Mouse (Mus musculus): ENCODE data around the gene Serpinb3a. TPM values are rescaled to one million over a fixed set of nuclear protein-coding genes. Genes with fewer than 3 reads are reported as not detected.
"Not testable (repeated sequence)": the region's sequence is repeated elsewhere in the genome, so short reads cannot be mapped to it uniquely, and the experiment has no call there.

Serpinb3a gene
- total RNA-seq (2021) (not detected), polyA plus RNA-seq (2012; rRNA removed) (not detected in 2 replicates)
- long read RNA-seq, result 0 reads

DNA sequence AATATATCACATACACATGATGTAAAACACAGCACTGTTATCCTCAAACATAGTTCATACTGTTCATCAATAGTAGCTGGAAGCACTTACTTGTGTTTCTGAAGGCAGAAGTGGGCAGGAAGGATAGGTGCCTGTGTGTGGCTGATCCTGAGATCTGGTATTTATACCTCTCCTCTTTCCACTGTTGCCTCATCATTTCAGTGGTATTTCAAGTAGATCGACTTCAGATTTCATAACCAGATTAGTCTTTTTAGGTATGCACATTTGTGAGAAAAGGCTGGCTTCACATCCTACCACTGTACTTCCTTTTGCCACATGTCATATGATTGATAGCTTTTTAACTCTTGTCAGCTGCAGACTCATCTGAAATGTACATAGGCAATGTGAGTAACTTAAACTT is at the start of gene Serpinb3a:
Serpinb3a (minus strand) TSS at position 101 of the 400 bp plus-strand sequence.
- DNase-seq, result no peak

DNA sequence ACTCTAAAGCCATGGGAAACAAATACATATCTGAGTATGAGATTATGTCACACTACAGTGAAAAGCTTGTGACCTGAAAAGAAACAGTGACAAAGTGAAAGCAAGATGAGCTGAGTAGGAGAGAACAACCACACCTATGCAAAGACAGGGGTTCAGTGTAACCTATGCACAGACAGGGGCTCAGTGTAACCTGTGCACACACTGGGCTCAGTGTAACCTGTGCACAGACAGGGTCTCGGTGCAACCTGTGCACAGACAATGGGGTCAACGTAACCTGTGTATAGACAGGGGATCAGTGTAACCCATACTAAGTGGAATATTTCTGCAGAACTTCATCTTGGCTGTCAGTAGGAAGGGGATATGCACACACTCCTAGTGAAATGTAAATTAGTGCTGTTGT is 46.3 kb upstream of the Serpinb3a start:
- DNase-seq, result no peak

DNA sequence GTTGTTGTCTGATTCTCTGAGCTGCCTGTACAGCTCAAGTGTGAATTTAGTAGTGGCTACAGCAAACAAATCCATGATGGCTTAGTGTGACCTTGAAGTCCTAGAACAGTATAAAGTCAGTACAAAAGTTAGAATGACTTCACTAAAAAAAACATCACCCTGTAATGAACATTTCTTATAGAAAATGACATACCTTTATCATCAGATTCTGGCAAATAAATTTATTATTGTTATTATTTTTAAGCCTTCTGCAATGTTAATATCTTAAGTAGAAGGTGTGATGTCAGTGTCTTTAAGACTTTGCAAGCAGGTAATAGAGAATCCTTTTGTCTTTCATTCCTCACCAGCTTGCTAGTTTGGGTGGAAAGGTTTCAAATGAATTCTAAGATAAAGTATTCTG is 31.3 kb upstream of the Serpinb3a start, which contains the start of gene Serpinb3d:
Serpinb3d (minus strand) TSS at position 101 of the 400 bp plus-strand sequence.
- DNase-seq, result no peak

DNA sequence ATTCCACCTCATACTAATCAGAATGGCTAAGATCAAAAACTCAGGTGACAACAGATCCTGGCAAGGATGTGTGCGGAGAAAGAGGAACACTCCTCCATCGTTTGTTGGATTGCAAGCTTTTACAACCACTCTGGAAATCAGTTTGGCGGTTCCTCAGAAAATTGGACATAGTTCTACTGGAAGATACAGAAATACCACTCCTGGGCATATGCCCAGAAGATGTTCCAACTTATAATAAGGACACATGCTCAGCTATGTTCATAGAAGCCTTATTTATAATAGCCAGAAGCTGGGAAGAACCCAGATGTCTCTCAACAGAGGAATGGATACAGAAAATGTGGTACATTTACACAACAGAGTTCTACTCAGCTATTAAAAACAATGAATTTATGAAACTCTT is 17.9 kb downstream of the Serpinb3a start:
- DNase-seq, result not testable (repeated sequence)

DNA sequence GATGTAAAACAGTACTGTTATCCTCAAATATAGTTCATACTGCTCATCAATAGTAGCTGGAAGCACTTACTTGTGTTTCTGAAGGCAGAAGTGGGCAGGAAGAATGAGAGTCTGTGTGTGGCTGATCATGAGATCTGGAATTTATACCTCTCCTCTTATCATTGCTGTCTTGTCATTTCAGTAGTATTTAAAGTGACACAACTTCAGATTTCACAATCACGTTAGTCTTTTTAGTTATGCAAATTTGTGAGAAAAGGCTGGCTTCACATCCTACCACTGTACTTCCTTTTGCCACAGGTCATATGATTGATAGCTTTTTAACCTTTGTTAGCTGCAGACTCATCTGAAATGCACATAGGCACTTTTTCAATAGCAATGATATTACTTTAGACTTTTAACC is 26.2 kb downstream of the Serpinb3a start:
- DNase-seq, result no peak

DNA sequence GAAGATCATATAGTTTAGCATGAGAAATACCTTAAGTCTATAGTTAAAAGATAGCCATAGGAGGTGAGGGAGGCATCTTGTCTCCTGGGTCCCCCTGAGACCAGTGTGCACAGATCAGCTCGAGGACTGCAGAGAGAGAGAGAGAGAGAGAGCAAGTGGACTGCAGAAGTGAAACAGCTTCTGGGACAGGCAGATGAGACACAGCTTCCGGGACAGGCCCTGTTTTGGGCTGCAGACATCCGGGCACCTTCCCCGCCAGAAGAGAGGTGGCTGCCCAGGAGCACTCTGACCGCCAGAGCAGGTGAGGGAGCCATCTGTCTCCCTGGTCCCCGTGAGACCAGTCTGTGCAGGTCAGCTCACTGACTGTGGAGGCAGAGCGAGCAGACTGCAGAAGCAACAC is 36.9 kb downstream of the Serpinb3a start:
- no peak for DNase-seq

DNA sequence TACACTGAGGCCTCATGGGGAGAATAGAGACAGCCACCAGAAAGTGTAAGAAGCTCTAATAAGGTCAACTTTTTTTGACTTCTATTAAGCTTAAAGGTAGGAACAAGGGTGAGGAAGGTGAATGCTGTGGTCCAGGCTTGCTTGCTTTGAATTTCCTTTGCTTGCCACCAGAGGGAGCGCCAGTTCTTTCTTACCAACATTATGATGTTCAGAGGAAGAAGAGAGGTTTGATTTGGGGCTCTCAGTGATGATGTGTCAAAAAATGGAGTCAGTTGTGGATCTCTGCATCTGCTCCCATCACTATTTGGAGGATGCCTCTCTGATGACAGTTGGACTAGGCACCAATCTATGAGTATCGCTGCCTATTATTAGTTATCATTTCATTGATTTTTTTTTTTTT is 37.6 kb downstream of the Serpinb3a start:
- peak; percentile 5 for DNase-seq

DNA sequence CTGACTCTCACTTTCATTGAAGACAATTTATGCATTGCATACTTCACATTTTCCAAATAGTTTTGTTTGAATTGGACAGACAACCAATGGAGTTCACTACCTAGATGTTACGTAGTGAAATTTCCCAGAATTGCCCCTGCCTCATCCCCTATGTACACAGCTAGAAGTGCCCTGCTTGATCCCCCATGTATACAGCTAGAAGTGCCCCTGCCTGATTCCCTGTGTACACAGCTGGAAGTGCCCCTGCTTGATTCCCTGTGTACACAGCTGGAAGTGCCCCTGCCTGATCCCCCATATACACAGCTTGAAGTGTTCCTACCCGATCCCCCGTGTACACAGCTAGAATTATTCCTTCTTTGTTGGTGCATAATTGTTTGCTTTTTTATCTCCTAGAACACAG is 45.8 kb downstream of the Serpinb3a start:
- no peak for DNase-seq

DNA sequence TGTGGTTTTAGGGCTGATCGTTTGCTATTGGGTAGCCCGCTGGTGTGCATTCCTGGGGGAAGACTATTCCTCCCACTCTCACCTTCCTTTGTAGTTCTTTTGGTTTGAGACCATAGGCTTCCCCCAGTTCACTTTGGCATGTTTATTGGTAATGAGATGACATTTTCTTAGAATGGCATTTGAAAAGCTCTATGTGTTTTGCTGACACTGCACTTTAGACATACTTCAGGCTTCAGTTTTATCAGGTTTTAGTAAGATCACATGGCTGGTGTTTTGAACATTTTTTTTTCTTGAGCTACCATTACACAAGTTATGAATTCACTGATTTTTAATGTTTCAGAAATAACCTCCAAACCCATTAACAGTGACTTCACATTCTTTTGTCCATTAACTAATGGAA is 50.3 kb downstream of the Serpinb3a start:
- no peak for DNase-seq

DNA sequence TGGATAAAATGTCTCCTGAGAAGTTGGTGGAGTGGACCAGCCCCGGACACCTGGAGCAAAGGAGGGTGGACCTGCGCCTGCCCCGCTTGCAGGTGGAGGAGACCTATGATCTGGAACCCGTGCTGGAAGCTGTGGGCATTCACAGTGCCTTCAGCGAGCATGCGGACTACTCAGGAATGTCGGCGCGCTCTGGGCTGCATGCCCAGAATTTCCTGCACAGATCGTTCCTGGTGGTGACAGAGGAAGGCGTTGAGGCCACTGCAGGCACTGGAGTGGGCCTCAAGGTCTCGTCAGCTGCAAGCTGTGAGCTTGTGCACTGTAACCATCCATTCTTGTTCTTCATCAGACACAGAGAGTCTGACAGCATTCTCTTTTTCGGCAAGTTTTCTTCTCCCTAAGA is 51.7 kb downstream of the Serpinb3a start:
- peak; percentile 53 for DNase-seq

Other genes starting within 250 kb of the Serpinb3a start
- not detected for gene Serpinb5, start 191.1 kb downstream of the Serpinb3a start, total RNA-seq (2021)
- not detected in 2 replicates for gene Serpinb5, start 191.1 kb downstream of the Serpinb3a start, polyA plus RNA-seq (2012; rRNA removed)
- not detected for gene Serpinb12, start 117.9 kb downstream of the Serpinb3a start, total RNA-seq (2021)
- not detected in 2 replicates for gene Serpinb12, start 117.9 kb downstream of the Serpinb3a start, polyA plus RNA-seq (2012; rRNA removed)
- gene Serpinb13, start 71.3 kb downstream of the Serpinb3a start, total RNA-seq (2021), result not detected
- gene Serpinb13, start 71.3 kb downstream of the Serpinb3a start, polyA plus RNA-seq (2012; rRNA removed), result not detected in 2 replicates
- not detected for gene Serpinb3d, start 31.2 kb upstream of the Serpinb3a start, total RNA-seq (2021)
- not detected in 2 replicates for gene Serpinb3d, start 31.2 kb upstream of the Serpinb3a start, polyA plus RNA-seq (2012; rRNA removed)
- not detected for gene Serpinb3b, start 226.1 kb upstream of the Serpinb3a start, total RNA-seq (2021)
- gene Serpinb3b, start 226.1 kb upstream of the Serpinb3a start, polyA plus RNA-seq (2012; rRNA removed), result not detected in 2 replicates
- gene Serpinb3c, start 226.1 kb upstream of the Serpinb3a start, total RNA-seq (2021), result not detected
- not detected in 2 replicates for gene Serpinb3c, start 226.1 kb upstream of the Serpinb3a start, polyA plus RNA-seq (2012; rRNA removed)